Mouse (Mus musculus) yolk sac, embryonic 10.5 days (tissue): ENCODE data around the gene Cops4.

Experiments used
- DNase-seq: peaks from one replicate; pipeline ENCODE4 v3.0.0-alpha.2; 2017; ENCODE audit warnings: low spot score

Gene Cops4

DNA sequence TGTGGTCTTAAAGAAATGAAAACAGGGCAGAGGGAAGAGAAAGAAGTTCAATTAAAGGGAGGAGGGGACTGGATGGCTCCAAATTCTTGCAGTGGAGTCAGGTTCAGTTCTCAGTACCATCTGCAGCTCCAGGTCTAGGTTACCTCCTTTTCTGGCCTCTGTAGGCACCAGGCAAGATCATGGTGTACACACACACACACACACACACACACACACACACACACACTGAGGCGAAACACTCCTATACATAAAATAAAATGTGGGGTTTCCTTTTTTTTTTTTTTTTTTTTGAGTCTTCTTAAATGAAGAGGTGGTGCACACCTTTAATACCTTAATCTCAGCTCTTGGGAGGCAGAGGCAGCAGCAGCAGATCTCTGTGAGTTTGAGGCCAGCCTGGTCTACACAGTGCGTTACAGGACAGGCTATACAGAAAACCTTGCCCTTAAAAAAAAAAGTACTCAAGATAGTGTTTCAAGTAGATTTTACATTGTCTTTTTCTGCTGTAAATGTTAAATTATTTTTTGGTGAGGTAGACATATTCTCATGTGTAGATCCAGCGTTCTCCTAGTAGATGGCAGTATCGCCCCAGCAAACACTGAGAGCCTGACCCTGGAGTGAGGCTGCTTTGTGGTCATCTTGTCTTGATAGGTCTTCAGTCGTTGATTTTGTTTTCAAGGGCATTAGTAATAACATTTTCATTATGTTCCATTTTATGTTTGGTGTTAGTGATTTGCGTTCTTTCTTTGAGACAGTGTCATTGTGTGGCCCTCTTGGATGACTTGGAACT is 28.4 kb downstream of the Cops4 start:
- DNase-seq, result no peak

- DNase-seq, result no peak
Measured at GRCm38 (mm10) chr5:100548236-100548635, 30.1 kb downstream of the Cops4 start.

- DNase-seq, result no peak
Measured at GRCm38 (mm10) chr5:100549311-100549710, 31.2 kb downstream of the Cops4 start.

DNA sequence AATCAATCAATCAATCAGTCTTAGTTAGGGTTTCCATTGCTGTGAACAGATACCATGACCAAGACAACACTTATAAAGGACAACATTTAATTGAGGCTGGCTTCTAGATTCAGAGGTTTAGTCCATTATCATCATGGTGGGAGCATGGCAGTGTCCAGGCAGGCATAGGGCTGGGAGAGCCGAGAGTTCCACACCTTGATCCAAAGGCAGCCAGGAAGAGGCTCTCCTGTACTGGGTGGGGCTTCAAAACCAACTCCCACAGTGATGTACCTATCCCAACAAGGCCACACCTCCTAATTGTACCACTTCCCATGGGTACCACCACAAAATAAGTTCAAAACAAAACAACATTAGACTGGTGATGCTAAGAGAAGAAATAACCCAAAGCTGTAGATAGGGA is 32.0 kb downstream of the Cops4 start:
- DNase-seq, result no peak

GRCm38 (mm10) chr5:100551952-100552351 is 33.8 kb downstream of the Cops4 start:
- DNase-seq, result no peak

GRCm38 (mm10) chr5:100553426-100553825 is 35.3 kb downstream of the Cops4 start:
- no peak for DNase-seq

- no peak for DNase-seq
Measured at GRCm38 (mm10) chr5:100557019-100557418, 38.9 kb downstream of the Cops4 start.

- no peak for DNase-seq
Measured at GRCm38 (mm10) chr5:100557537-100557936, 39.4 kb downstream of the Cops4 start.

DNA sequence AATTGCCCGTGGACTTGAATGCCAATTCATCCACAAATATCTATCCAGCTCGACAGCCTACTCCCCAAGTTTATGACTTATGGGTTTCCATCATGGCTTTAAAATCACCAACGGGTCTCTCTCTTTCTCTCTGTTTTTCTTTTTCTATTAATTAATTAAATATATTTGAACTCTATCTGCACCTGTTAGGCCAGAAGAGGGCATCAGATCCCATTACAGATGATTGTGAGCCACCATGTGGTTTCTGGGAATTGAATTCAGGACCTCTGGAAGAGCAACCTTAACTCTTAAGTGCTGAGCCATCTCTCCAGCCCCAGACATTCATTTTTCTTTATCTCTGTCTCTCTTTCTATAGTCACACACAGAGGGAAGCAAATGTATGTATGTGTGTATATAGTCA is 40.7 kb downstream of the Cops4 start:
- no peak for DNase-seq

- no peak for DNase-seq
Measured at GRCm38 (mm10) chr5:100559357-100559756, 41.2 kb downstream of the Cops4 start.

- no peak for DNase-seq
Measured at GRCm38 (mm10) chr5:100562702-100563101, 44.6 kb downstream of the Cops4 start.

GRCm38 (mm10) chr5:100566798-100567197 is 48.7 kb downstream of the Cops4 start:
- DNase-seq, result no peak

DNA sequence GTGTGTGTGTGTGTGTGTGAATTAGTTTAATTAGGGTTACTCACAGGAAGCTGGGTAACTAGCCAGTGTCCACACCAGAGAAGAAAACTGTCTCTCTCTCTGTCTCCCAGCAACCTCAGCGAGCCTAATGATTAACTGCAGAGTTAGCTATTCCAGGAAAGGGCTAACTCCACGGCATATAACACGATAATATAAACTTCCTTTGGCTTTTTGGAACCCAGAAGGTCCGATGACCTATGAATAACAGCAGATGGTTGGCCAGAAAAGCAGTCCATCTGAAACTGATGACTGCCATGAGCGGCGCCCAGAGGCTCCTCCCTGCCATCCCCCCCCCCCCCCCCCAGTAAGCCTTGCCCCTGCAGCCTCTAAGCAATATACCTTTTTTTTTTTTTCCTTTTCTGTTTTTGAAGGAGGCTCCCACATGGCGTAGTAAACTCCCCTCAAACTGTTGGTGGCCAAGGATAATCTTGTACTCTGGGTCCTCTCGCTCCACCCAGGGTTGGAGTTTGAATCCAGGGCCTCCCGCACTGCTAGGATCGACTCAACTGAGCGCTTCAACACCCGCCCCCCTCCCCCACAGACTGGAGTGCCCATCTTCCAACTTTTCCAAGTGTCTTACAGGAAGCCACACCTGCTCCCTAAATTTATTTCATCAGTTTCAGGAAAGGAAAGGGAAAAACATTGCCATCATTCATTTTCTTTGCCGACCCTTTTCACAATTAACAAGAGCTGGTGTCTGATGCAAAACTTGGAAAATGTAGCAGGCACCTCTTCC is 49.3 kb downstream of the Cops4 start:
- DNase-seq, result peak; percentile 80

GRCm38 (mm10) chr5:100568177-100568576 is 50.1 kb downstream of the Cops4 start:
- no peak for DNase-seq

- DNase-seq, result no peak
Measured at GRCm38 (mm10) chr5:100568802-100569201, 50.7 kb downstream of the Cops4 start.

GRCm38 (mm10) chr5:100569250-100569934 is 51.3 kb downstream of the Cops4 start:
- DNase-seq, result no peak

DNA sequence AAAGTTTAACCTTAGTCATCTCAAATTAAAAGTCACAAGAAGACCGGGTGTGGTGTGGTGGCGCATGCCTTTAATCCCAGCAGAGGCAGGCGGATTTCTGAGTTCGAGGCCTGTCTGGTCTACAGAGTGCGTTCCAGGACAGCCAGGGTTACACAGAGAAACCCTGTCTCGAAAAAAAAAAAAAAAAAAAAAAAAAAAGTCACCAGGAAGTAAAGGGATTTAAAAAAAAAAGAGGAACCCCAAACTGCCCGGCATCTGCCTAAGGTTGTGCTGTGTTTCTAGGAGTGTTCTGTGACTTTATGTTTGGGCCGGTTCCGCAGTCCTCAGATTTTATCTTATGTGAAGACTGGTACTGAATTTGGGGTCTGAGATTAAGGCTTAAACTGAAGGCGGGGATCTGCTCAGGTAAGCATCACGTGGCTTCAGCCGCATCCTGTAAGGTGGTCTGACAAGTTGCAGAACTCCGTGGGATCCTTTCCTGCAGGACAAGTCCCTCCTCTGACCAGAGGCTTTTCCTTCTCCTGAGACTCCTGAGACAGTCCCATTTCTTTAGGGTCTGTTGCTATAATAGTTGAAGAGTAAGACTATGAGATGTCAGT is 52.0 kb downstream of the Cops4 start:
- DNase-seq, result no peak

- peak; percentile 44 for DNase-seq
Measured at GRCm38 (mm10) chr5:100570716-100571115, 52.6 kb downstream of the Cops4 start.

GRCm38 (mm10) chr5:100572069-100572468 is 54.0 kb downstream of the Cops4 start, which contains the start of gene Plac8:
Gene Plac8, minus strand, starts transcription at chr5:100572245.
- DNase-seq, result peak; percentile 77

- no peak for DNase-seq
Measured at GRCm38 (mm10) chr5:100573256-100573655, 55.1 kb downstream of the Cops4 start.

DNA sequence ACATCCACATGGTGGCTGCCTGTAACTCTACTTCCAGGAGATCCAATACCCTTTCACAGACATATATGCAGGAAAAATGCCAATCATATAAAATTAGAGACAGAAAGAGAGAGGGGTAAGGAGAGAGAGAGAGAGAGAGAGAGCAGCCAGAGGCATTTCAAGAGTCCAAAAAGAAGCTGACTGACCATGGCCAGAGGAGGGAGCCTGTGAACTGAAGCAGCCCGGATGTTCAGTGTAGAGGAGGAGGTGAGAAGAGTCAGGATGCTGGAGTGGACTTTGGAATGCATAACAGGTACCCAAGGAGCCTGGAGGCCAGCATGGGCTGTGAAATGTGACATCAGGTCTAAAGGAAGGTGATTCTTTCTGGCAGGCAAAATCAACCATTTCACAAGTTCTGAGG is 56.7 kb downstream of the Cops4 start:
- peak; percentile 15 for DNase-seq

- no peak for DNase-seq
Measured at GRCm38 (mm10) chr5:100578863-100579411, 60.8 kb downstream of the Cops4 start.
